Mouse (Mus musculus) forebrain, embryonic 11.5 days (tissue): ENCODE measurements at regions not wholly inside any gene's neighbourhood (a gene's known extent, or its start where the extent isn't known, plus 50 kb on each side); places are given as distances from the start of the nearest gene placed in this dataset.

ENCODE experiments used
- ATAC-seq: fragments of 200-750 bp; cut with Nextera tagmentation; replicated peaks from 2 replicates; pipeline ENCODE4 v1.8.0; 2017; ENCODE audit warnings: moderate TSS enrichment; ENCODE audit not compliant: low FRiP score
- DNase-seq: peaks from one replicate; pipeline ENCODE4 v3.0.0-alpha.2; 2017; ENCODE audit warnings: low spot score
- H3K27ac ChIP-seq: fragments of 300-500 bp; sonication (generic); 2 replicates; pipeline ENCODE4 v1.5.1; 2014; ENCODE audit warnings: low read depth, low read length
- H3K27me3 ChIP-seq: fragments of 300-500 bp; sonication (generic); 2 replicates; pipeline ENCODE4 v1.6.1; 2014; ENCODE audit warnings: mild to moderate bottlenecking, low read length, mixed read lengths; ENCODE audit not compliant: control insufficient read depth, insufficient read depth
- H3K36me3 ChIP-seq: fragments of 300-500 bp; sonication (generic); 2 replicates; pipeline ENCODE4 v1.6.1; 2014; ENCODE audit warnings: mild to moderate bottlenecking, low read length, moderate library complexity, mixed read lengths; ENCODE audit not compliant: control insufficient read depth, insufficient read depth
- H3K4me1 ChIP-seq: fragments of 300-500 bp; sonication (generic); replicated peaks from 2 replicates; pipeline ENCODE4 v1.6.1; 2014; ENCODE audit warnings: low read length, mixed read lengths; ENCODE audit not compliant: control insufficient read depth, insufficient read depth
- H3K4me2 ChIP-seq: fragments of 300-500 bp; sonication (generic); 2 replicates; pipeline ENCODE4 v1.6.1; 2014; ENCODE audit warnings: low read depth, mild to moderate bottlenecking, low read length, moderate library complexity, mixed read lengths; ENCODE audit not compliant: severe bottlenecking
- H3K4me3 ChIP-seq: fragments of 300-500 bp; sonication (generic); 2 replicates; pipeline ENCODE4 v1.5.1; 2014; ENCODE audit warnings: low read depth, low read length
- H3K9ac ChIP-seq: fragments of 300-500 bp; sonication (generic); 2 replicates; pipeline ENCODE4 v1.6.1; 2014; ENCODE audit warnings: low read length
- H3K9me3 ChIP-seq: fragments of 300-500 bp; sonication (generic); 2 replicates; pipeline ENCODE4 v1.6.1; 2016; ENCODE audit warnings: low read length, mixed read lengths; ENCODE audit not compliant: control insufficient read depth
- WGBS: fragments of 180-500 bp; shearing (Covaris S2); extraction: QIAGEN DNeasy Blood & Tissue Kit; methylation state at CpG from one replicate; pipeline ENCODE4 v1.1.7; 2014; 5-methylcytosine and 5-hydroxymethylcytosine counted together

- WGBS = 86% methylated on average over 6 of the region's 6 CpGs
Observed at GRCm38 (mm10) chr13:53934457-53934856, 121.0 kb downstream of the Drd1 start.

GRCm38 (mm10) chr13:53926128-53926527, 129.4 kb downstream of the Drd1 start:
- H3K27me3 ChIP-seq = no peaks in the 10 kb centered on the region
- H3K9ac ChIP-seq = no peak overlapping the region
- no peaks in the 10 kb centered on the region for H3K36me3 ChIP-seq
- no peak overlapping the region for H3K27ac ChIP-seq
- no peaks in the 10 kb centered on the region for H3K9me3 ChIP-seq
- H3K4me3 ChIP-seq = no peak overlapping the region
- DNase-seq (no peak), ATAC-seq (no peak)
- 92% methylated on average over 4 of the region's 4 CpGs for WGBS
- H3K4me2 ChIP-seq = no peak overlapping the region
- H3K4me1 ChIP-seq = no peaks in the 10 kb centered on the region

More at GRCm38 (mm10) chr13:53934457-53934856, 121.0 kb downstream of the Drd1 start:
- H3K9ac ChIP-seq = no peak overlapping the region
- no peak for ATAC-seq
- H3K4me2 ChIP-seq = no peak overlapping the region
- DNase-seq = no peak
- no peak overlapping the region for H3K4me3 ChIP-seq
- no peak overlapping the region for H3K27ac ChIP-seq
- H3K36me3 ChIP-seq = no peaks in the 10 kb centered on the region
- H3K4me1 ChIP-seq = no peaks in the 10 kb centered on the region
- no peaks in the 10 kb centered on the region for H3K27me3 ChIP-seq
- no peaks in the 10 kb centered on the region for H3K9me3 ChIP-seq

- DNase-seq (no peak), ATAC-seq (no peak)
- no peak overlapping the region for H3K9ac ChIP-seq
- H3K9me3 ChIP-seq = no peaks in the 10 kb centered on the region
- no peaks in the 10 kb centered on the region for H3K27me3 ChIP-seq
- H3K4me2 ChIP-seq = no peak overlapping the region
- H3K4me3 ChIP-seq = no peak overlapping the region
- 87% methylated on average over 4 of the region's 4 CpGs for WGBS
- H3K36me3 ChIP-seq = no peaks in the 10 kb centered on the region
- no peak overlapping the region for H3K27ac ChIP-seq
- no peaks in the 10 kb centered on the region for H3K4me1 ChIP-seq
Observed at GRCm38 (mm10) chr13:53924433-53924832, 131.1 kb downstream of the Drd1 start.

GRCm38 (mm10) chr13:53923721-53924374, 131.7 kb downstream of the Drd1 start:
- Histone ChIP-seq H3K4me2 (no peak overlapping the region), H3K36me3 (no peaks in the 10 kb centered on the region), H3K27me3 (no peaks in the 10 kb centered on the region), H3K9ac (no peak overlapping the region), H3K4me3 (no peak overlapping the region), H3K27ac (no peak overlapping the region), H3K4me1 (no peaks in the 10 kb centered on the region), H3K9me3 (no peaks in the 10 kb centered on the region)
- no peak for ATAC-seq
- DNase-seq = no peak
- WGBS = 81% methylated on average over 7 of the region's 7 CpGs

- H3K9me3 ChIP-seq = no peaks in the 10 kb centered on the region
- no peaks in the 10 kb centered on the region for H3K36me3 ChIP-seq
- no peaks in the 10 kb centered on the region for H3K4me1 ChIP-seq
- no peaks in the 10 kb centered on the region for H3K27me3 ChIP-seq
- ATAC-seq (no peak), DNase-seq (no peak)
- 83% methylated on average over 5 of the region's 5 CpGs for WGBS
- H3K27ac ChIP-seq = no peak overlapping the region
- H3K4me3 ChIP-seq = no peak overlapping the region
- H3K9ac ChIP-seq = no peak overlapping the region
- H3K4me2 ChIP-seq = no peak overlapping the region
Observed at GRCm38 (mm10) chr13:53921796-53922195, 133.7 kb downstream of the Drd1 start.

GRCm38 (mm10) chr13:53919851-53920381, 135.6 kb downstream of the Drd1 start:
- Histone ChIP-seq H3K4me3 (no peak overlapping the region), H3K27me3 (no peaks in the 10 kb centered on the region), H3K9ac (no peak overlapping the region), H3K9me3 (no peaks in the 10 kb centered on the region), H3K27ac (no peak overlapping the region), H3K4me2 (no peak overlapping the region), H3K36me3 (no peaks in the 10 kb centered on the region), H3K4me1 (no peaks in the 10 kb centered on the region)
- 73% methylated on average over 5 of the region's 5 CpGs for WGBS
- no peak for ATAC-seq
- no peak for DNase-seq

GRCm38 (mm10) chr13:53915456-53915855, 140.0 kb downstream of the Drd1 start:
- no peak for ATAC-seq
- WGBS = 92% methylated on average over 8 of the region's 8 CpGs

GRCm38 (mm10) chr13:53914434-53914833, 141.1 kb downstream of the Drd1 start:
- Histone ChIP-seq H3K4me3 (no peak overlapping the region), H3K9me3 (no peaks in the 10 kb centered on the region), H3K9ac (no peak overlapping the region), H3K27me3 (no peaks in the 10 kb centered on the region), H3K27ac (no peak overlapping the region), H3K4me2 (no peak overlapping the region), H3K4me1 (no peaks in the 10 kb centered on the region), H3K36me3 (no peaks in the 10 kb centered on the region)
- WGBS = 89% methylated on average over 11 of the region's 11 CpGs
- DNase-seq (no peak), ATAC-seq (no peak)

More at GRCm38 (mm10) chr13:53915456-53915855, 140.0 kb downstream of the Drd1 start:
- H3K9me3 ChIP-seq = no peaks in the 10 kb centered on the region
- H3K36me3 ChIP-seq = no peaks in the 10 kb centered on the region
- H3K4me1 ChIP-seq = no peaks in the 10 kb centered on the region
- no peak overlapping the region for H3K9ac ChIP-seq
- H3K27ac ChIP-seq = no peak overlapping the region
- DNase-seq = no peak
- H3K27me3 ChIP-seq = no peaks in the 10 kb centered on the region
- H3K4me2 ChIP-seq = no peak overlapping the region
- no peak overlapping the region for H3K4me3 ChIP-seq

GRCm38 (mm10) chr13:53913501-53913900, 142.0 kb downstream of the Drd1 start:
- 75% methylated on average over 10 of the region's 10 CpGs for WGBS
- no peaks in the 10 kb centered on the region for H3K9me3 ChIP-seq

More at GRCm38 (mm10) chr13:53913501-53913900, 142.0 kb downstream of the Drd1 start:
- Histone ChIP-seq H3K4me2 (no peak overlapping the region), H3K4me1 (no peaks in the 10 kb centered on the region), H3K36me3 (no peaks in the 10 kb centered on the region), H3K4me3 (no peak overlapping the region), H3K9ac (no peak overlapping the region), H3K27ac (no peak overlapping the region), H3K27me3 (no peaks in the 10 kb centered on the region)
- ATAC-seq (no peak), DNase-seq (no peak)
